Mouse (Mus musculus) left cerebral cortex, postnatal 36 days (tissue): Measurements from ENCODE around the gene Klhdc4. TPM values are rescaled to one million over a fixed set of nuclear protein-coding genes. Genes with fewer than 3 reads are reported as not detected.

Experiments
- DNase-seq, 2 experiments: peaks; one replicate each; pipeline ENCODE4 v3.0.0; 2021 to 2022; ENCODE audit warnings: low spot score in 2 of 2, mixed read lengths in 1 of 2
- intact Hi-C: fragments of 180-260 bp; cut with DNase I; formaldehyde crosslinking; loops from one replicate; pipeline ENCODE4 v1.15.1; 2025
- total RNA-seq, 2 experiments: library from RNA; stranded (reverse); gene quantifications; 2 replicates each; pipeline ENCODE4 v1.2.3; 2021

The Klhdc4 gene
- total RNA-seq, 2 experiments from 2014 or later = 29.0 to 34.2 TPM

- DNase-seq = peak; percentile 95 to 96
- intact Hi-C loops = loop anchor here (1.0 to 5.0 kb wide), 2 partner anchors 58 to 76 kb away; no protein-coding TSS in a partner anchor
Measured at GRCm38 (mm10) chr8:121850821-121851470, 21.6 kb upstream of the Klhdc4 start.

- no peak for DNase-seq
- intact Hi-C loops = loop anchor here (1.0 to 5.0 kb wide), 2 partner anchors 59 to 77 kb away; no protein-coding TSS in a partner anchor
Measured at GRCm38 (mm10) chr8:121850436-121850820, 21.1 kb upstream of the Klhdc4 start.

GRCm38 (mm10) chr8:121850018-121850417 lies 20.6 kb upstream of the Klhdc4 start:
- peak; percentile 65 for DNase-seq
- intact Hi-C loops = loop anchor here (1.0 to 5.0 kb wide), 2 partner anchors 59 to 77 kb away; no protein-coding TSS in a partner anchor

GRCm38 (mm10) chr8:121849303-121849702 lies 19.9 kb upstream of the Klhdc4 start:
- intact Hi-C loops = no loop called here

GRCm38 (mm10) chr8:121848495-121848894 lies 19.1 kb upstream of the Klhdc4 start:
- DNase-seq = no peak
- intact Hi-C loops = no loop called here

More at GRCm38 (mm10) chr8:121849303-121849702, 19.9 kb upstream of the Klhdc4 start:
- DNase-seq = no peak

GRCm38 (mm10) chr8:121847987-121848386 lies 18.6 kb upstream of the Klhdc4 start:
- intact Hi-C loops = no loop called here
- no peak for DNase-seq

GRCm38 (mm10) chr8:121847261-121847822 lies 18.0 kb upstream of the Klhdc4 start:
- intact Hi-C loops = no loop called here
- no peak for DNase-seq

- intact Hi-C loops = no loop called here
- no peak for DNase-seq
Measured at GRCm38 (mm10) chr8:121846815-121847214, 17.4 kb upstream of the Klhdc4 start.

GRCm38 (mm10) chr8:121844765-121845164 lies 15.4 kb upstream of the Klhdc4 start:
- no peak for DNase-seq
- intact Hi-C loops = no loop called here

- intact Hi-C loops = no loop called here
- no peak for DNase-seq
Measured at GRCm38 (mm10) chr8:121843184-121843733, 13.9 kb upstream of the Klhdc4 start.

- intact Hi-C loops = no loop called here
Measured at GRCm38 (mm10) chr8:121842064-121842955, 12.9 kb upstream of the Klhdc4 start.

GRCm38 (mm10) chr8:121841242-121841641 lies 11.9 kb upstream of the Klhdc4 start:
- peak; percentile 67 to 73 for DNase-seq
- intact Hi-C loops = no loop called here

More at GRCm38 (mm10) chr8:121842064-121842955, 12.9 kb upstream of the Klhdc4 start:
- DNase-seq = no peak

- intact Hi-C loops = loop anchor here (5.0 kb wide), 1 partner anchor 115 kb away; no protein-coding TSS in a partner anchor
- peak; percentile 50 to 71 for DNase-seq
Measured at GRCm38 (mm10) chr8:121832503-121832902, 3.1 kb upstream of the Klhdc4 start.

GRCm38 (mm10) chr8:121832061-121832460 lies 2.7 kb upstream of the Klhdc4 start:
- intact Hi-C loops = loop anchor here (5.0 kb wide), 1 partner anchor 115 kb away; no protein-coding TSS in a partner anchor
- no peak for DNase-seq

- DNase-seq = no peak
- intact Hi-C loops = loop anchor here (5.0 kb wide), 2 partner anchors 98 to 113 kb away; no protein-coding TSS in a partner anchor
Measured at GRCm38 (mm10) chr8:121829777-121830362, 501 bp upstream of the Klhdc4 start.

GRCm38 (mm10) chr8:121828376-121829023 lies 869 bp downstream of the Klhdc4 start:
- no peak for DNase-seq
- intact Hi-C loops = loop anchor here (5.0 kb wide), 1 partner anchor 96 kb away; no protein-coding TSS in a partner anchor

GRCm38 (mm10) chr8:121827726-121828125 lies 1.6 kb downstream of the Klhdc4 start:
- intact Hi-C loops = loop anchor here (5.0 kb wide), 1 partner anchor 95 kb away; no protein-coding TSS in a partner anchor
- no peak for DNase-seq

GRCm38 (mm10) chr8:121821770-121822169 lies 7.6 kb downstream of the Klhdc4 start:
- intact Hi-C loops = no loop called here
- DNase-seq = no peak

- intact Hi-C loops = no loop called here
- DNase-seq = no peak
Measured at GRCm38 (mm10) chr8:121821320-121821719, 8.0 kb downstream of the Klhdc4 start.
